Mouse (Mus musculus) midbrain, postnatal 0 days (tissue): ENCODE measurements around the gene Slc29a3. TPM values are rescaled to one million over a fixed set of nuclear protein-coding genes. Genes with fewer than 3 reads are reported as not detected.
A peak's percentile ranks its signal among the peaks of the same experiment; 100 is the strongest.

Experiments used
- ATAC-seq: fragments of 200-750 bp; cut with Nextera tagmentation; 2 replicates; pipeline ENCODE4 v1.8.0; 2017; ENCODE audit warnings: moderate number of reproducible peaks, mild to moderate bottlenecking, moderate TSS enrichment, moderate library complexity; ENCODE audit not compliant: low FRiP score
- DNase-seq: peaks from one replicate; pipeline ENCODE4 v3.0.0-alpha.2; 2015; ENCODE audit warnings: low spot score
- H3K27ac ChIP-seq: fragments of 300-500 bp; sonication (generic); 2 replicates; pipeline ENCODE4 v1.5.1; 2014; ENCODE audit warnings: low read depth, mild to moderate bottlenecking, low read length, mixed read lengths
- H3K27me3 ChIP-seq: fragments of 300-500 bp; sonication (generic); 2 replicates; pipeline ENCODE4 v1.6.1; 2014; ENCODE audit warnings: low read length, control low read depth, mixed read lengths; ENCODE audit not compliant: insufficient read depth
- H3K36me3 ChIP-seq: fragments of 300-500 bp; sonication (generic); 2 replicates; pipeline ENCODE4 v1.6.1; 2014; ENCODE audit warnings: low read length, control low read depth, mixed read lengths; ENCODE audit not compliant: insufficient read depth
- H3K4me1 ChIP-seq: fragments of 300-500 bp; sonication (generic); 2 replicates; pipeline ENCODE4 v1.6.1; 2014; ENCODE audit warnings: mild to moderate bottlenecking, control low read depth, antibody characterized with exemption, low read length, mixed read lengths; ENCODE audit not compliant: insufficient read depth
- H3K4me2 ChIP-seq: fragments of 300-500 bp; sonication (generic); 2 replicates; pipeline ENCODE4 v1.6.1; 2014; ENCODE audit warnings: low read depth, mild to moderate bottlenecking, low read length, mixed read lengths; ENCODE audit not compliant: poor library complexity, severe bottlenecking
- H3K4me3 ChIP-seq: fragments of 300-500 bp; sonication (generic); 2 replicates; pipeline ENCODE4 v1.5.1; 2014; ENCODE audit warnings: low read depth, mild to moderate bottlenecking, low read length, moderate library complexity
- H3K9ac ChIP-seq: fragments of 300-500 bp; sonication (generic); replicated peaks from 2 replicates; pipeline ENCODE4 v1.6.1; 2014; ENCODE audit warnings: mild to moderate bottlenecking, low read length, moderate library complexity, mixed read lengths; ENCODE audit not compliant: poor library complexity, severe bottlenecking
- H3K9me3 ChIP-seq: fragments of 300-500 bp; sonication (generic); 2 replicates; pipeline ENCODE4 v1.6.1; 2016; ENCODE audit warnings: low read length, control low read depth
- CTCF ChIP-seq: IDR thresholded peaks from 2 replicates; pipeline ENCODE4 v1.5.1; 2016; ENCODE audit warnings: antibody characterized with exemption, mild to moderate bottlenecking
- WGBS: fragments of 180-500 bp; shearing (Covaris S2); extraction: QIAGEN DNeasy Blood & Tissue Kit; methylation state at CpG from one replicate; pipeline ENCODE4 v1.1.7; 2014; 5-methylcytosine and 5-hydroxymethylcytosine counted together
- polyA plus RNA-seq: library from polyadenylated mRNA; unstranded; fragments of >200 nt; fragmentation: Nextera tagmentation; extraction: Ambion mirVana; gene quantifications from 2 replicates; pipeline ENCODE4 v1.2.1, GENCODE M21; 2015
- total RNA-seq: library from RNA; depleted of rRNA; stranded (reverse); fragments of >200 nt; gene quantifications from 2 replicates; pipeline ENCODE4 v1.2.3, GENCODE M21; 2014

The Slc29a3 gene
- total and polyA plus RNA-seq, 2 experiments from 2014 or later = 6.9 to 7.8 TPM

DNA sequence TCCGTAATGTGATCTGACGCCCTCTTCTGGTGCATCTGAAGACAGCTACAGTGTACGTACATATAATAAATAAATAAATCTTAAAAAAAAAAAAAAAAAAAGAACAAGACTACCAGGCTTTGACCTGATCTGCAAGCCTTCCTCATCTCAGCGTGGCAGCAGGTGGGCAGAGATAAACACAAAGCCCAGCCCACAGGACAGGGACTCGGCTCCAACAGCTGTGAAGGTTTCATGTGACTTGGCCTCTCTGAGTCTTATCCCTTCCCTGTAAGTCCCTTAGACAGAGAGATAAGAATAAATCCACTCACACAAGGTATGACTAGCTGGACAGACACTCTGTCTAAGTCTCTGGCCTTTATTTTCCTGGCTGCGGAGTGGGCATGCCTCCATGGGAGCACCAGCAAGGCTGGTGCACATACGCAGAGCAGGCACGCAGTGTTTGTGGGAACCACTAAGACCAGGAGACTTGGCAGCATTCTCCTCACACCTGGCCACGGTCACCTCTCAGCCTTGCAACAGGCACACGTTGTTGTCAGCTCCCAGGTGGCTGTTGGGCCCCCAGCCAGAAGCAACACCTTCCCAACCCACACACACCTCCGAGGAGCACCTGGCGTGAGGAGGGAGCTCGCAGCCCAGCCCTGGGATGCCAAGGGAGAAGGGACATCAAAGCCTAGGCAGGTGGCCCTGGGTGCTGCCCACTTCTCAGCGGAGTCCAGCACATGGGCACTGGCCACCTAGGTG lies 45.3 kb upstream of the Slc29a3 start:
- no peaks in the 10 kb centered on the region for H3K9me3 ChIP-seq
- H3K9ac ChIP-seq = no peak overlapping the region
- TF ChIP-seq CTCF = no peak
- no peak overlapping the region for H3K27ac ChIP-seq
- DNase-seq (no peak), ATAC-seq (no peak)
- peaks cover 5% of the 10 kb centered on the region; the same call in 1 of the 2 replicates for H3K27me3 ChIP-seq
- WGBS = 84% methylated on average over 14 of the region's 14 CpGs
- no peak overlapping the region for H3K4me3 ChIP-seq
- H3K4me2 ChIP-seq = no peak overlapping the region
- no peaks in the 10 kb centered on the region for H3K36me3 ChIP-seq
- no peaks in the 10 kb centered on the region for H3K4me1 ChIP-seq

DNA sequence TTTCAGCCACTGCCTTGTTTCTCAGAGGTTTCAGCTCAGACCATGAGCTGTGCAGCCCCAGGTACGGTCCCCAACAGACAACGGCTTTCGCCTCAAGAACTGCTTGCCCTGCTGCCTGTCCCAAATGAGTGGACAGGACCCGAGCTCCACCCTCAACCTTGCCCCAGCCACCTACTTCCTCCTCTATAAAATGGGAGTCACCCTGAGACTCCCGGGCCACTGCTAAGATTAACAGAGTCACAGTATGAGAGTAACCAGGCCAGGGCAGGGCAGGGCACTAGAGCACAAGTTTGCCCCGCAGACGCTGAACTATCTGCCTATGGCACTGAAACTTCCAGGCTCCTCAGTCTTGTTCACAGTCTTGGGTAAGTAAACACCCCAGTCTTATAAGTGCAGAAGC lies 43.9 kb upstream of the Slc29a3 start:
- Histone ChIP-seq H3K9ac (no peak overlapping the region), H3K36me3 (no peaks in the 10 kb centered on the region), H3K27ac (no peak overlapping the region), H3K4me1 (no peaks in the 10 kb centered on the region), H3K27me3 (peaks cover 8% of the 10 kb centered on the region; the same call in 1 of the 2 replicates), H3K4me2 (no peak overlapping the region), H3K4me3 (no peak overlapping the region), H3K9me3 (no peaks in the 10 kb centered on the region)
- no peak for TF ChIP-seq CTCF
- 88% methylated on average over 7 of the region's 7 CpGs for WGBS
- no peak for ATAC-seq
- DNase-seq = no peak

- H3K27me3 ChIP-seq = 0 out of 2 replicates have a peak, but pooled peaks cover 4% of the 10 kb centered on the region
- no peak for TF ChIP-seq CTCF
- H3K9me3 ChIP-seq = no peaks in the 10 kb centered on the region
- H3K27ac ChIP-seq = no peak overlapping the region
- 87% methylated on average over 5 of the region's 5 CpGs for WGBS
- H3K4me2 ChIP-seq = no peak overlapping the region
- no peak for DNase-seq
- no peak overlapping the region for H3K9ac ChIP-seq
- H3K4me3 ChIP-seq = no peak overlapping the region
- ATAC-seq = no peak
- H3K36me3 ChIP-seq = no peaks in the 10 kb centered on the region
- no peaks in the 10 kb centered on the region for H3K4me1 ChIP-seq
Measured at GRCm38 (mm10) chr10:60796028-60796427, 43.4 kb upstream of the Slc29a3 start.

GRCm38 (mm10) chr10:60794792-60795191 lies 42.2 kb upstream of the Slc29a3 start:
- H3K4me2 ChIP-seq = no peak overlapping the region
- H3K9ac ChIP-seq = no peak overlapping the region
- H3K36me3 ChIP-seq = no peaks in the 10 kb centered on the region
- H3K4me1 ChIP-seq = no peaks in the 10 kb centered on the region
- H3K4me3 ChIP-seq = no peak overlapping the region
- no peak for TF ChIP-seq CTCF
- DNase-seq = no peak
- no peaks in the 10 kb centered on the region for H3K9me3 ChIP-seq
- no peak overlapping the region for H3K27ac ChIP-seq
- 69% methylated on average over 8 of the region's 8 CpGs for WGBS
- no peak for ATAC-seq
- 0 out of 2 replicates have a peak, but pooled peaks cover 4% of the 10 kb centered on the region for H3K27me3 ChIP-seq

DNA sequence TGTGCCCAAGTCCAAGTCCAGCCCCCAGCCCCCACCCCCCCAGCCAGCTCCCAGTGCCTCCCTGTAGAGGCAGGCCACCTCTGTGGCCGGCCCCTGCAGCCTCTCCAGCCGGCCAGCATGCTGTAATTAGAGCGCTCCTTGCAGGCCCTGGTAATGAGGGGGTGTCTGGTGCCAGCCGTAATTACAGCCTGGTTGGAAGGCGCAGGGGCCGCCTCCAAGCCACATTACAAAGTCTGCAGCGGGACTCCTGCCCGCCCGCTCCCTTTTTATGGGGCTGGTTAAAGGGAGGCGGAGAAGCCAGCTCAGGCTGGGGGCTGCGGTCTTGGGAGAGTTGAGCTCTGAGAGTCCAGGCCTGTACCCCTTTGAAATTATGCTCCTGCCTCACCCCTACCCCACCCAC lies 41.8 kb upstream of the Slc29a3 start:
- ATAC-seq (no peak), DNase-seq (peak; percentile 38)
- no peak overlapping the region for H3K27ac ChIP-seq
- no peaks in the 10 kb centered on the region for H3K9me3 ChIP-seq
- H3K4me2 ChIP-seq = no peak overlapping the region
- TF ChIP-seq CTCF = no peak
- H3K9ac ChIP-seq = no peak overlapping the region
- no peak overlapping the region for H3K4me3 ChIP-seq
- H3K27me3 ChIP-seq = 0 out of 2 replicates have a peak, but pooled peaks cover 4% of the 10 kb centered on the region
- no peaks in the 10 kb centered on the region for H3K36me3 ChIP-seq
- WGBS = 49% methylated on average over 11 of the region's 11 CpGs
- no peaks in the 10 kb centered on the region for H3K4me1 ChIP-seq

- H3K27ac ChIP-seq = no peak overlapping the region
- no peak overlapping the region for H3K9ac ChIP-seq
- ATAC-seq = no peak
- no peak overlapping the region for H3K4me2 ChIP-seq
- H3K27me3 ChIP-seq = 0 out of 2 replicates have a peak, but pooled peaks cover 4% of the 10 kb centered on the region
- H3K9me3 ChIP-seq = no peaks in the 10 kb centered on the region
- H3K4me1 ChIP-seq = no peaks in the 10 kb centered on the region
- H3K4me3 ChIP-seq = no peak overlapping the region
- 21% methylated on average over 11 of the region's 11 CpGs for WGBS
- DNase-seq = no peak
- no peaks in the 10 kb centered on the region for H3K36me3 ChIP-seq
- no peak for TF ChIP-seq CTCF
Measured at GRCm38 (mm10) chr10:60792841-60793240, 40.2 kb upstream of the Slc29a3 start.
